Mouse (Mus musculus) midbrain, embryonic 16.5 days (tissue): ENCODE data around the gene Aldh16a1. TPM values are rescaled to one million over a fixed set of nuclear protein-coding genes. Genes with fewer than 3 reads are reported as not detected.
"Not testable (repeated sequence)": the region's sequence is repeated elsewhere in the genome, so short reads cannot be mapped to it uniquely, and the experiment has no call there.

Source experiments
- ATAC-seq: fragments of 200-750 bp; cut with Nextera tagmentation; 2 replicates; pipeline ENCODE4 v1.8.0; 2017; ENCODE audit warnings: moderate TSS enrichment
- H3K27ac ChIP-seq: fragments of 300-500 bp; sonication (generic); 2 replicates; pipeline ENCODE4 v1.5.1; 2014; ENCODE audit warnings: mild to moderate bottlenecking, low read length, mixed read lengths
- H3K27me3 ChIP-seq: fragments of 300-500 bp; sonication (generic); 2 replicates; pipeline ENCODE4 v1.6.1; 2014; ENCODE audit warnings: low read depth, low read length, mixed read lengths; ENCODE audit not compliant: control insufficient read depth, insufficient read depth
- H3K36me3 ChIP-seq: fragments of 300-500 bp; sonication (generic); 2 replicates; pipeline ENCODE4 v1.6.1; 2014; ENCODE audit warnings: mild to moderate bottlenecking, low read length, moderate library complexity, mixed read lengths; ENCODE audit not compliant: control insufficient read depth, insufficient read depth
- H3K4me1 ChIP-seq: fragments of 300-500 bp; sonication (generic); 2 replicates; pipeline ENCODE4 v1.6.1; 2014; ENCODE audit warnings: mild to moderate bottlenecking, low read length, mixed read lengths; ENCODE audit not compliant: control insufficient read depth, insufficient read depth
- H3K4me2 ChIP-seq: fragments of 300-500 bp; sonication (generic); 2 replicates; pipeline ENCODE4 v1.6.1; 2014; ENCODE audit warnings: mild to moderate bottlenecking, low read length, mixed read lengths
- H3K4me3 ChIP-seq: fragments of 300-500 bp; sonication (generic); 2 replicates; pipeline ENCODE4 v1.5.1; 2014; ENCODE audit warnings: low read depth, mild to moderate bottlenecking, low read length, moderate library complexity, mixed read lengths
- H3K9ac ChIP-seq: fragments of 300-500 bp; sonication (generic); 2 replicates; pipeline ENCODE4 v1.6.1; 2014; ENCODE audit warnings: low read depth, low read length, mixed read lengths
- H3K9me3 ChIP-seq: fragments of 300-500 bp; sonication (generic); replicated peaks from 2 replicates; pipeline ENCODE4 v1.6.1; 2014; ENCODE audit warnings: mild to moderate bottlenecking, low read length, mixed read lengths; ENCODE audit not compliant: control insufficient read depth, poor library complexity, severe bottlenecking
- WGBS: fragments of 180-500 bp; shearing (Covaris S2); extraction: QIAGEN DNeasy Blood & Tissue Kit; methylation state at CpG from one replicate; pipeline ENCODE4 v1.1.7; 2014; 5-methylcytosine and 5-hydroxymethylcytosine counted together
- polyA plus RNA-seq: library from polyadenylated mRNA; unstranded; fragments of >200 nt; fragmentation: Nextera tagmentation; extraction: Ambion mirVana; gene quantifications from 2 replicates; pipeline ENCODE4 v1.2.1, GENCODE M21; 2015

Gene Aldh16a1
- polyA plus RNA-seq, 1 experiment from 2014 or later = 13.7 TPM

DNA sequence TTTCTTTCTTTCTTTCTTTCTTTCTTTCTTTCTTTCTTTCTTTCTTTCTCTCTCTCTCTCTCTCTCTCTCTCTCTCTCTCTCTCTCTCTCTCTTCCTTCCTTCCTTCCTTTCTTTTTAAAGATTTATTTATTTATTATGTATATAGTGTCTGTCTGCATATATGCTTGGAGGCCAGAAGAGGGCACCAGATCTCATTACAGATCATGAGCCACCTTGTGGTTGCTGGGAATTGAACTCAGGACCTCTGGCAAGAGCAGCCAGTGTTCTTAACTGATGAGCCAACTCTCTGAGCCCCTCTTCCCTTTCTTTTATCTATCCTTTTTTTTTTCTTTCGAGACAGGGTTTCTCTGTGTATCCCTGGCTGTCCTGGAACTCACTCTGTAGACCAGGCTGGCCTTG lies 19.4 kb upstream of the Aldh16a1 start:
- 67% methylated on average over 1 of the region's 1 CpGs for WGBS
- H3K4me3 ChIP-seq, H3K9ac ChIP-seq, H3K4me1 ChIP-seq, H3K9me3 ChIP-seq, H3K4me2 ChIP-seq, H3K27ac ChIP-seq, ATAC-seq, H3K36me3 ChIP-seq: not testable (repeated sequence)
- peaks cover 58% of the 10 kb centered on the region for H3K27me3 ChIP-seq

- Histone ChIP-seq H3K9me3 (no peaks in the 10 kb centered on the region), H3K27me3 (peaks cover 58% of the 10 kb centered on the region), H3K4me3 (no peak overlapping the region), H3K27ac (no peak overlapping the region), H3K36me3 (no peaks in the 10 kb centered on the region), H3K4me1 (peaks cover 13% of the 10 kb centered on the region), H3K4me2 (no peak overlapping the region), H3K9ac (no peak overlapping the region)
- 64% methylated on average over 7 of the region's 7 CpGs for WGBS
- no peak for ATAC-seq
These were observed 18.6 kb upstream of the Aldh16a1 start for GRCm38 (mm10) chr7:45172974-45173373.

GRCm38 (mm10) chr7:45169495-45169894 lies 15.1 kb upstream of the Aldh16a1 start:
- no peaks in the 10 kb centered on the region for H3K9me3 ChIP-seq
- H3K27ac ChIP-seq = no peak overlapping the region
- H3K4me3 ChIP-seq = no peak overlapping the region
- no peak for ATAC-seq
- peaks cover 12% of the 10 kb centered on the region; the same call in 1 of the 2 replicates for H3K4me1 ChIP-seq
- 94% methylated on average over 3 of the region's 3 CpGs for WGBS
- no peaks in the 10 kb centered on the region for H3K36me3 ChIP-seq
- peaks cover 55% of the 10 kb centered on the region for H3K27me3 ChIP-seq
- no peak overlapping the region for H3K9ac ChIP-seq
- H3K4me2 ChIP-seq = no peak overlapping the region

DNA sequence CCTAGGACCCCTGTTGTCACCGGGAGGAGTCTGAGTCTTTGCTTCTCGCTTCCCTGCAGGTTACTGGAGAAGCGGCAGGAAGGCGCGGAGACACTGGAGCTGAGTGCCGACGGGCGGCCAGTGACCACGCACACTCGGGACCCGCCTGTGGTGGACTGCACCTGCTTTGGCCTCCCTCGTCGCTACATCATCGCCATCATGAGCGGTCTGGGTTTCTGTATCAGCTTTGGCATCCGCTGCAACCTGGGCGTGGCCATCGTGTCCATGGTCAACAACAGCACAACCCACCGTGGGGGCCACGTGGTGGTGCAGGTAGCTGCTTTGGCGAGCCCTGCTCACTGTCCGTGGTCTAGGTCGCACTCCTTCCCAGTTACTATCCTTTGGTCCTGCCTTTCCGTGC lies 14.3 kb upstream of the Aldh16a1 start:
- peaks cover 57% of the 10 kb centered on the region for H3K27me3 ChIP-seq
- ATAC-seq = no peak
- H3K9ac ChIP-seq = 0 out of 2 replicates have a peak overlapping the region, but pooled peaks have one; percentile 26
- H3K27ac ChIP-seq = no peak overlapping the region
- no peaks in the 10 kb centered on the region for H3K36me3 ChIP-seq
- H3K4me1 ChIP-seq = peaks cover 16% of the 10 kb centered on the region
- no peaks in the 10 kb centered on the region for H3K9me3 ChIP-seq
- H3K4me2 ChIP-seq = peak overlapping the region; percentile 22
- 2% methylated on average over 24 of the region's 24 CpGs for WGBS
- H3K4me3 ChIP-seq = peak overlapping the region; percentile 16

- Histone ChIP-seq H3K9me3 (no peaks in the 10 kb centered on the region), H3K9ac (peak overlapping the region; percentile 14; the same call in 1 of the 2 replicates), H3K4me1 (peaks cover 17% of the 10 kb centered on the region), H3K4me2 (peak overlapping the region; percentile 22; the same call in 1 of the 2 replicates), H3K36me3 (no peaks in the 10 kb centered on the region), H3K27ac (no peak overlapping the region), H3K27me3 (peaks cover 64% of the 10 kb centered on the region), H3K4me3 (no peak overlapping the region)
- ATAC-seq = no peak
- WGBS = 2% methylated on average over 19 of the region's 19 CpGs
These were observed 13.5 kb upstream of the Aldh16a1 start for GRCm38 (mm10) chr7:45167761-45168445.

DNA sequence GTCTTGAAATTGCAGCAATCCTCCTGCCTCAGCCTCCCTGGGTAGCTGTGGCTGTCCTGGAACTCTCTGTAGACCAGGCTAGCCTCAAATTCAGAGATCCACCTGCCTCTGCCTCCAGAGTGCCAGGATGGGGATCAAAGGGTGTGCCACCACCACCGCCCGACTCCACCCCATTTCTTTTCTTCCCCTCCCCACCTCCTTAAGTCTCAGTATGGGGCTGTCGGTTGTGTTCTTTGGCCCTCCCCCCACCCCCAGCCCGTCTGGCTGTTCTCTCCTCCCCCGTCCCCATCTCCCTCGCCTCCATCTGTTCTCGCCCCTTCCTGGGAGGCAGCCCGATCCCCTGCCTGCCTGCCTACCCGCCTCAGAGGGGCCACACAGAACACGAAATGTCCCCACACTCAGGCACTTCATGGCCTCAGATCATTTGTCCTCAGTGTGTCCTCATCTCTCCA lies 12.6 kb upstream of the Aldh16a1 start:
- no peak overlapping the region for H3K27ac ChIP-seq

GRCm38 (mm10) chr7:45165701-45166100 lies 11.3 kb upstream of the Aldh16a1 start:
- Histone ChIP-seq H3K4me3 (no peak overlapping the region), H3K36me3 (no peaks in the 10 kb centered on the region; the same call in 1 of the 2 replicates), H3K4me1 (peaks cover 20% of the 10 kb centered on the region), H3K27ac (no peak overlapping the region), H3K27me3 (peaks cover 64% of the 10 kb centered on the region), H3K4me2 (no peak overlapping the region), H3K9me3 (no peaks in the 10 kb centered on the region), H3K9ac (no peak overlapping the region)
- WGBS = 41% methylated on average over 11 of the region's 11 CpGs
- no peak for ATAC-seq

More for the DNA sequence above, 12.6 kb upstream of the Aldh16a1 start:
- 22% methylated on average over 9 of the region's 10 CpGs for WGBS
- ATAC-seq = no peak
- no peaks in the 10 kb centered on the region for H3K9me3 ChIP-seq
- H3K4me1 ChIP-seq = peaks cover 20% of the 10 kb centered on the region
- no peak overlapping the region for H3K9ac ChIP-seq
- no peak overlapping the region for H3K4me2 ChIP-seq
- no peaks in the 10 kb centered on the region for H3K36me3 ChIP-seq
- no peak overlapping the region for H3K4me3 ChIP-seq
- peaks cover 64% of the 10 kb centered on the region for H3K27me3 ChIP-seq

DNA sequence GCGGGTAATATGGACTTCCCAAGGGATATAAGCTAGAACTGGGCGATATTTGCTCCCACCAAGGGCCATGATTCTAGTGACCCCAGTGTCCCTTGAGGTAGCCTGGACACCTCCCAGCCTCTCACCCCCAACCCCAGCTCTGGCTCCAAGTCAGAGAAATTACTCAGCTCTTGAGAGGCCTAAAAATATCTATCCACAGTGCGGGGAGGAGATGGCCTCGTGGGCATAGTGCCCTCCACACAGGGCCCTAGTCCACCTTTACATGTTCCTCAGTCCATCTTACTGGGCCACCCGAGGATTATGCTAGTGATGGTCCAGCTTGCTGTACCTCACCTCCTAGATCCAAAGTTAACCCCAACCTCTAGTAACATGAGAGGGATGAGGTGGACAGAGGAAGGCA lies 10.4 kb upstream of the Aldh16a1 start:
- Histone ChIP-seq H3K4me1 (peaks cover 20% of the 10 kb centered on the region), H3K4me2 (no peak overlapping the region), H3K9me3 (no peaks in the 10 kb centered on the region), H3K36me3 (peaks cover 5% of the 10 kb centered on the region; the same call in 1 of the 2 replicates), H3K27ac (no peak overlapping the region), H3K4me3 (no peak overlapping the region), H3K27me3 (peaks cover 62% of the 10 kb centered on the region), H3K9ac (no peak overlapping the region)
- no peak for ATAC-seq
- WGBS = 68% methylated on average over 5 of the region's 5 CpGs

DNA sequence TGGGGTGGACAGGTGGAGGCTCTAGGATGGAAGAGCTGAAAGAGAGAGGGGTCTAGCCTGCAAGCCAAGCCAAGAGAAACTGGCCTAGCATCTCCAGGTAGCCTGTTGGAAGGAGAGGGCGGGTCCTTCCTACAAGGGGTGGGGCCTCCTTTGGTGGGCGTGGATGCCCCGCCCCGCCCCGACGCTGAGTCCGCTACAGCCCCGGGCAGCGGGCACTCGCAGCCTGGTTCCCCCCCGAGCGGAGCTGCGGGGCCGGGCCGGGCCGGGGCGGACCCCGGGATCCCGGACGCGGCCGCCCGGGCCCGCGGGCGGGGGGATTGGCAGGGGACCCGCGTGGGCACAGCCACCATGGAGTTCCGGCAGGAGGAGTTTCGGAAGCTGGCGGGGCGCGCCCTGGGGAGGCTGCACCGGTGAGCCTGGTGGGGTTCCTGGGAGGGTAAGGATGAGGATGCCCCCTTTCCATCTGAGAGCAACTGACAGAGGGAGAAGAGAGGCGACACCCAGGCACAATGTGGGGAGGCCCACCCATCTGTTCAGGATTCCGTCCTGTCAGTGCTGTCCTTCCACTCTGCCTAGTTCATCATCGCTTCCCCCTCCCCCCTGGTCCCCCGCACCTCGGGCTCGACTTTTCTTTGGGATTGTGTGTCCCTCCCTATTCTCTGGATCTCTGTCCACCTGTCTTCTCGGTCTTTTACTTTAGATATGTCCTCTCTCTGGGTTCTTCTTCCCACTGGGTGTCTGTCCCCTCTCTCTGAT lies 9.5 kb upstream of the Aldh16a1 start, which contains the start of gene Slc17a7:
Gene Slc17a7, plus strand, starts transcription at position 215 of the 756 bp plus-strand sequence.
- Histone ChIP-seq H3K9me3 (no peaks in the 10 kb centered on the region), H3K9ac (peak within 1 kb of the TSS; percentile 44; the same call in 1 of the 2 replicates), H3K4me1 (peaks cover 20% of the 10 kb centered on the region), H3K36me3 (peaks cover 6% of the 10 kb centered on the region; the same call in 1 of the 2 replicates), H3K27ac (no peak within 1 kb of the TSS), H3K4me2 (peak within 1 kb of the TSS; percentile 57), H3K4me3 (peak within 1 kb of the TSS; percentile 36), H3K27me3 (peaks cover 54% of the 10 kb centered on the region)
- ATAC-seq = no peak
- WGBS = 1% methylated on average over 39 of the region's 41 CpGs
